Mouse (Mus musculus): Measurements from ENCODE around the gene Galr2. TPM values are rescaled to one million over a fixed set of nuclear protein-coding genes. Genes with fewer than 3 reads are reported as not detected.

Galr2 gene
- polyA plus RNA-seq, 1 experiment from 2014 or later = 0.47 TPM

GRCm38 (mm10) chr11:116311169-116311568 is 30.4 kb downstream of the Galr2 start:
- no peak for ATAC-seq (ENCODE audit: low FRiP score)
- Histone ChIP-seq H3K9me3 (replicated peaks) (no peaks in the 10 kb centered on the region), H3K4me3 (replicated peaks) (no peak overlapping the region), H3K4me1 (peaks cover 10% of the 10 kb centered on the region), H3K4me2 (no peak overlapping the region), H3K36me3 (no peaks in the 10 kb centered on the region), H3K27ac (replicated peaks) (no peak overlapping the region; the same call in 1 of the 2 replicates), H3K9ac (replicated peaks) (no peak overlapping the region), H3K27me3 (replicated peaks) (no peaks in the 10 kb centered on the region)
- WGBS = 34% methylated on average over 8 of the region's 8 CpGs

DNA sequence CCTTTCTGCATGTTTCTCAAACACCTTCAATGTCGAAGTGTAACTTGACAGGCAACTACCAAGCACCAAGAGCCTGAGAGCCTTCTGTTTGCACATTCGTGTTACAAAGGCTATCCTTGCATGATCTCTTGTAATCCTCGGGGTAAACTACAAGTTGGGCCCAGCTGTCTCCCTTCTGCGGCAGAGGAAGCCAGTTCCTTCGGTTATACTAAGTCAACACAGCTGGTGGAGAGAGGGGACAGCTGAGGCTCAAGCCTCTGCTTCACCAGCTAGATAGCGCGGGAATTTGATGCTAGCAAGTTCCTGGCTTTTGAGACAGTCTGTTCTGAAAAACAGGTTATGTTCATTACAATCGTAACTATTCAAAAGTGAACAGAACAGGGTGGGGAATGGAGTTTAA is 31.6 kb downstream of the Galr2 start:
- H3K9me3 ChIP-seq (replicated peaks) = no peaks in the 10 kb centered on the region
- H3K4me1 ChIP-seq = peaks cover 6% of the 10 kb centered on the region; the same call in 1 of the 2 replicates
- ATAC-seq (ENCODE audit: low FRiP score) = no peak
- H3K4me3 ChIP-seq (replicated peaks) = no peak overlapping the region
- 60% methylated on average over 8 of the region's 8 CpGs for WGBS
- no peak overlapping the region for H3K27ac ChIP-seq (replicated peaks)
- H3K4me2 ChIP-seq = no peak overlapping the region
- H3K9ac ChIP-seq (replicated peaks) = no peak overlapping the region
- no peaks in the 10 kb centered on the region for H3K27me3 ChIP-seq (replicated peaks)
- H3K36me3 ChIP-seq = no peaks in the 10 kb centered on the region

DNA sequence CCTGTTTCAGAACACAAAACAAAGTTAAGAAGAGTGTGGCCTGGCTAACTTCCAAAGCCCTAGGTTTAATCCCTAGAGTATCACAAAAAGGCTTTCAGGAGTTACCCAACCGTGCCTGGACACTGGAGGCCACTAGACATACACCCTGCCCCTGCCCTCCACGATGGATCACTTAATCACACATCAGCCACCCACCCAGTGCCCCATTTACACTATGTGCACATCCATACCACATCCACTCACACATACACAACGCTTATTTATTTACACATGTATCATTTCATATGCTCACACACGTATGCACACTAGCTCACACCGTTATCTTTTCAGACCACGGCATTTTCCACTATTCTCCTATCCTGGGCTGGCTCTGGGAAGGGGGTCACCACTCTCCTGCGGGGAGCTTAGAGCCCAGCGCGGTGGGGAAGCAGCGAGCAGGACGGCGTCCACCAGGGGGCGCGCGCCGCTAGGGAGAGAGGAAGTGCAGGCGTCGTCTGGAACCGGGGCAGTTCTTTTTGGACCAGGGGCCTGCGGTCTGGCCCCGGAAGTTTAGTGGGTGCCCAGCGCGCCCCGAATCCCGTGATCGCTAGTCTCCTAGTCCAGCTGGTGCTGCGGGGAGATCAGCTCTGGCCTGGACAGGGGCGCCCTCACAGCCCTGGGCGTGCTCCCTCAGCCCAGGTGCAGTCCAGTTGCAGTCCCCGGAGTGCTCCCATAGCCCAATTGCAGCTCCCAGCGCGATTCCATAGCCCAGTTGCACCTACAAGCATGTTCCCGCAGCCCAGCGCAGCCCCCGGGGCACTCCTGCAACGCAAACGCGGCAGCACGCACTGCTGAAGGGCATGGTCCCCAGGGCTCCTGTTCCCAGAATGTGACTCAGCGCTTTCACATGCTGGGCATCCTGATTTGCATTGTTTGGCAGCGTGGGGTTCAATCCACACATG is 38.2 kb downstream of the Galr2 start:
- ATAC-seq (ENCODE audit: low FRiP score) = peak; percentile 83
- H3K36me3 ChIP-seq = no peaks in the 10 kb centered on the region
- 2% methylated on average over 38 of the region's 41 CpGs for WGBS
- H3K9ac ChIP-seq (replicated peaks) = peak overlapping the region; percentile 62
- H3K4me3 ChIP-seq (replicated peaks) = peak overlapping the region; percentile 45
- H3K4me1 ChIP-seq = peaks cover 9% of the 10 kb centered on the region
- H3K27ac ChIP-seq (replicated peaks) = no peak overlapping the region
- no peaks in the 10 kb centered on the region; the same call in 1 of the 2 replicates for H3K27me3 ChIP-seq (replicated peaks)
- H3K9me3 ChIP-seq (replicated peaks) = no peaks in the 10 kb centered on the region
- H3K4me2 ChIP-seq = peak overlapping the region; percentile 99

DNA sequence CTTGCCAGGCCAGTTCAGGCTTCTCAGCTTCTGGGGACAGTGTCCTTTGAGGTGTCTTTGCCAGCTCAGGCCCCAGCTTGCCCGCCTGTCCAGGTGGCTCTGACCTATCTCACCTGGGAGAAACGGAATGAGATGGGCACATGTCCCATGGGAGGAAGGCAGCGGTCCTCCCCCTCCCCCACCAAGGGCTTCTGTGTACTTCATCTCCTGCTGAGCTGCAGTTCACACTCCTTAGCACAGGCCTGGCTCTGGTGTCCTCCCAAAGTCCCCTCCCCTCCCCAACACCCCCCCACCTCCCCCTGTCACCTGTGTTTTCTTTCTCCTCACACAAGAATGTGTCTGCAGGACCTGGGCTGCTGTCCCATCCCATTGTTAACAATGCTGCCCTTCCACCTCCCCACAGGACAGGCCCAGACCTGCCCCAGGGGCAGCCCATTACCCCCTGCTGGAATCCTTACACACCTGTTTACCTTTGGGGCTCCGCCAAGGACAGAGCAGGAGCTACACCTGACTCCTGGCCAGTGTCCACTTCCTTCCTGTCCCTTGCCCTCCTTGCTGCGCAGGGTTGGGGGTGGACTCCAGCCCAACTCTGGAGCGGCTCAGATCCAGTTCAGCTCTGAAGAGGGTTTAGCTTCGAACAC is 46.3 kb downstream of the Galr2 start:
- Histone ChIP-seq H3K9me3 (replicated peaks) (no peaks in the 10 kb centered on the region), H3K27me3 (replicated peaks) (no peaks in the 10 kb centered on the region), H3K36me3 (no peaks in the 10 kb centered on the region), H3K4me1 (peaks cover 16% of the 10 kb centered on the region), H3K27ac (replicated peaks) (no peak overlapping the region), H3K9ac (replicated peaks) (no peak overlapping the region), H3K4me3 (replicated peaks) (no peak overlapping the region), H3K4me2 (no peak overlapping the region)
- 82% methylated on average over 7 of the region's 7 CpGs for WGBS
- ATAC-seq (ENCODE audit: low FRiP score) = no peak

GRCm38 (mm10) chr11:116329314-116330210 is 48.8 kb downstream of the Galr2 start:
- Histone ChIP-seq H3K4me3 (replicated peaks) (no peak overlapping the region), H3K4me2 (no peak overlapping the region), H3K27ac (replicated peaks) (peak overlapping the region; percentile 67), H3K4me1 (peaks cover 39% of the 10 kb centered on the region), H3K9ac (replicated peaks) (no peak overlapping the region), H3K27me3 (replicated peaks) (peaks cover 16% of the 10 kb centered on the region), H3K36me3 (no peaks in the 10 kb centered on the region), H3K9me3 (replicated peaks) (no peaks in the 10 kb centered on the region)
- 29% methylated on average over 18 of the region's 18 CpGs for WGBS
- peak; percentile 33; the same call in 1 of the 2 replicates for ATAC-seq (ENCODE audit: low FRiP score)

GRCm38 (mm10) chr11:116330211-116330518 is 49.4 kb downstream of the Galr2 start:
- no peak for ATAC-seq (ENCODE audit: low FRiP score)
- WGBS = 57% methylated on average over 7 of the region's 7 CpGs
- Histone ChIP-seq H3K4me1 (peaks cover 45% of the 10 kb centered on the region), H3K4me2 (no peak overlapping the region), H3K9ac (replicated peaks) (no peak overlapping the region), H3K36me3 (no peaks in the 10 kb centered on the region), H3K9me3 (replicated peaks) (no peaks in the 10 kb centered on the region), H3K27me3 (replicated peaks) (peaks cover 21% of the 10 kb centered on the region), H3K4me3 (replicated peaks) (no peak overlapping the region), H3K27ac (replicated peaks) (peak overlapping the region; percentile 67)

DNA sequence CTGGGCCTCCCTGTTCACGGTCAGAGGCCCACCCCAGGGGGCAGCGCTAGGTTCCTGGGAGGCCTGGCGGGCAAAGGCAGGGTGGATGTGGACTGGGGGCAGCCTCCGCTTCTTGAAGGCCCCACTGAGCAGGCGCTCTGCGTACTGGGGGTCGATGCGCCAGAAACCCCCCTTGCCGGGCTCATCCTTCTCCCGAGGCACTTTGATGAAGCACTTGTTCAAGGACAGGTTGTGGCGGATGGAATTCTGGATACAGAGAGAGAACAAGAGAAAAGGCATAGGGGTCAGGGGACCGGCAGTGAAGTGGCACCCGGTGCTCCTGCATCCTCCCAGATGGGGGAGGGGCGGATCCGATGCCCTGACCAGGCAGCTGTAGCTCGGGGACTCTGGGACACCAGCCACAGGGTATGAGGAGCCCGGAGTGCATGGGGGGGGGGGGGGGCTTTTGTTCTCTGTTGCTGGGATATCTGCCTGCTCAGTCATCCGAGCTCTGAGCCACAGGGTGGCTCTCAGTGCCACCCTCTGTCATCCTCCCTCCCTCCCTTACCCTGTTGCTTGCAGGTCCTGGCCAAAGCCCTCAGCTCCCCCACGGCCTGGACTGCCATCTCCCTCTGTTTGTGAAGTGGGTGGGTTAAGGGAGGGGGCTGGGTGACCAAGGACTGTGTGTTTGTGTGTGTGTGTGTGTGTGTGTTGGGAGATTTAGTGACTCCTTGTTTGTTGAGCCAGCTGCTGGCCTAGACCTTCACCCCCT is 51.7 kb downstream of the Galr2 start:
- no peak overlapping the region for H3K4me3 ChIP-seq (replicated peaks)
- H3K4me2 ChIP-seq = peak overlapping the region; percentile 99; the same call in 1 of the 2 replicates
- peaks cover 21% of the 10 kb centered on the region for H3K27me3 ChIP-seq (replicated peaks)
- 0 out of 2 replicates have a peak, but pooled peaks have one; percentile 10 for ATAC-seq (ENCODE audit: low FRiP score)
- H3K9ac ChIP-seq (replicated peaks) = no peak overlapping the region
- peak overlapping the region; percentile 51 for H3K27ac ChIP-seq (replicated peaks)
- H3K36me3 ChIP-seq = no peaks in the 10 kb centered on the region
- 24% methylated on average over 17 of the region's 19 CpGs for WGBS
- H3K4me1 ChIP-seq = peaks cover 66% of the 10 kb centered on the region
- H3K9me3 ChIP-seq (replicated peaks) = no peaks in the 10 kb centered on the region

GRCm38 (mm10) chr11:116332983-116333270 is 52.2 kb downstream of the Galr2 start:
- Histone ChIP-seq H3K27me3 (replicated peaks) (peaks cover 23% of the 10 kb centered on the region), H3K4me1 (peaks cover 66% of the 10 kb centered on the region), H3K9ac (replicated peaks) (no peak overlapping the region), H3K36me3 (no peaks in the 10 kb centered on the region), H3K27ac (replicated peaks) (peak overlapping the region; percentile 37; the same call in 1 of the 2 replicates), H3K9me3 (replicated peaks) (no peaks in the 10 kb centered on the region), H3K4me2 (peak overlapping the region; percentile 99; the same call in 1 of the 2 replicates), H3K4me3 (replicated peaks) (no peak overlapping the region)
- WGBS = 60% methylated on average over 3 of the region's 3 CpGs
- ATAC-seq (ENCODE audit: low FRiP score) = no peak

Other genes starting within 250 kb of the Galr2 start
- 1.0 and 7.1 TPM in 2 replicates for gene Unc13d, start 203.0 kb upstream of the Galr2 start, polyA plus RNA-seq (2015; fragmentation: Nextera tagmentation; extraction: Ambion mirVana)
- 162 and 167 TPM in 2 replicates for gene Wbp2, start 193.9 kb upstream of the Galr2 start, polyA plus RNA-seq (2015; fragmentation: Nextera tagmentation; extraction: Ambion mirVana)
- 9.8 TPM in 2 replicates for gene Trim47, start 153.7 kb upstream of the Galr2 start, polyA plus RNA-seq (2015; fragmentation: Nextera tagmentation; extraction: Ambion mirVana)
- gene Trim65, start 149.8 kb upstream of the Galr2 start, polyA plus RNA-seq (2015; fragmentation: Nextera tagmentation; extraction: Ambion mirVana) = 3.4 and 4.1 TPM in 2 replicates
- gene Mrpl38, start 142.1 kb upstream of the Galr2 start, polyA plus RNA-seq (2015; fragmentation: Nextera tagmentation; extraction: Ambion mirVana) = 82.2 and 95.1 TPM in 2 replicates
- 44.2 and 48.5 TPM in 2 replicates for gene Fbf1, start 112.8 kb upstream of the Galr2 start, polyA plus RNA-seq (2015; fragmentation: Nextera tagmentation; extraction: Ambion mirVana)
- 90.4 and 93.5 TPM in 2 replicates for gene Ten1, start 82.1 kb upstream of the Galr2 start, polyA plus RNA-seq (2015; fragmentation: Nextera tagmentation; extraction: Ambion mirVana)
- 58.1 and 61.7 TPM in 2 replicates for gene Acox1, start 81.9 kb upstream of the Galr2 start, polyA plus RNA-seq (2015; fragmentation: Nextera tagmentation; extraction: Ambion mirVana)
- 1.00 and 1.9 TPM in 2 replicates for gene Evpl, start 42.9 kb upstream of the Galr2 start, polyA plus RNA-seq (2015; fragmentation: Nextera tagmentation; extraction: Ambion mirVana)
- gene Srp68, start 6.7 kb upstream of the Galr2 start, polyA plus RNA-seq (2015; fragmentation: Nextera tagmentation; extraction: Ambion mirVana) = 64.2 and 77.9 TPM in 2 replicates
- gene Exoc7, start 26.3 kb downstream of the Galr2 start, polyA plus RNA-seq (2015; fragmentation: Nextera tagmentation; extraction: Ambion mirVana) = 113 and 114 TPM in 2 replicates
- gene Foxj1, start 54.5 kb downstream of the Galr2 start, polyA plus RNA-seq (2015; fragmentation: Nextera tagmentation; extraction: Ambion mirVana) = 11.3 and 12.1 TPM in 2 replicates
- 69.9 and 85.4 TPM in 2 replicates for gene Rnf157, start 132.1 kb downstream of the Galr2 start, polyA plus RNA-seq (2015; fragmentation: Nextera tagmentation; extraction: Ambion mirVana)
- gene Ubald2, start 153.2 kb downstream of the Galr2 start, polyA plus RNA-seq (2015; fragmentation: Nextera tagmentation; extraction: Ambion mirVana) = 33.9 and 39.2 TPM in 2 replicates
- 0.15 TPM in 1 of 2 replicates, not detected in the other for gene Qrich2, start 185.3 kb downstream of the Galr2 start, polyA plus RNA-seq (2015; fragmentation: Nextera tagmentation; extraction: Ambion mirVana)
- 173 and 184 TPM in 2 replicates for gene Prpsap1, start 213.3 kb downstream of the Galr2 start, polyA plus RNA-seq (2015; fragmentation: Nextera tagmentation; extraction: Ambion mirVana)
- 2.8 and 4.5 TPM in 2 replicates for gene Sphk1, start 250.0 kb downstream of the Galr2 start, polyA plus RNA-seq (2015; fragmentation: Nextera tagmentation; extraction: Ambion mirVana)